Mouse (Mus musculus) neural tube, embryonic 13.5 days (tissue): Measurements from ENCODE around the gene Cpeb1. TPM values are rescaled to one million over a fixed set of nuclear protein-coding genes. Genes with fewer than 3 reads are reported as not detected.

Source experiments
- ATAC-seq: fragments of 200-750 bp; cut with Nextera tagmentation; 2 replicates; pipeline ENCODE4 v1.8.0; 2017; ENCODE audit warnings: low read depth, mild to moderate bottlenecking, moderate TSS enrichment, moderate library complexity
- H3K27ac ChIP-seq: fragments of 300-500 bp; sonication (generic); replicated peaks from 2 replicates; pipeline ENCODE4 v1.5.1; 2015; ENCODE audit warnings: moderate library complexity, mild to moderate bottlenecking, inconsistent platforms
- H3K27me3 ChIP-seq: fragments of 300-500 bp; sonication (generic); 2 replicates; pipeline ENCODE4 v1.6.1; 2015; ENCODE audit warnings: mild to moderate bottlenecking, inconsistent platforms
- H3K36me3 ChIP-seq: fragments of 300-500 bp; sonication (generic); 2 replicates; pipeline ENCODE4 v1.6.1; 2015; ENCODE audit warnings: mild to moderate bottlenecking, inconsistent platforms
- H3K4me1 ChIP-seq: fragments of 300-500 bp; sonication (generic); replicated peaks from 2 replicates; pipeline ENCODE4 v1.6.1; 2015; ENCODE audit warnings: inconsistent platforms
- H3K4me2 ChIP-seq: fragments of 300-500 bp; sonication (generic); 2 replicates; pipeline ENCODE4 v1.6.1; 2015; ENCODE audit warnings: inconsistent platforms, mild to moderate bottlenecking, moderate library complexity
- H3K4me3 ChIP-seq: fragments of 300-500 bp; sonication (generic); 2 replicates; pipeline ENCODE4 v1.5.1; 2015; ENCODE audit warnings: mild to moderate bottlenecking, inconsistent platforms
- H3K9ac ChIP-seq: fragments of 300-500 bp; sonication (generic); 2 replicates; pipeline ENCODE4 v1.6.1; 2015; ENCODE audit warnings: moderate library complexity, mild to moderate bottlenecking, inconsistent platforms
- H3K9me3 ChIP-seq: fragments of 300-500 bp; sonication (generic); 2 replicates; pipeline ENCODE4 v1.6.1; 2016; ENCODE audit warnings: inconsistent platforms
- WGBS: fragments of 180-500 bp; shearing (Covaris S2); methylation state at CpG from one replicate; pipeline ENCODE4 v1.1.7; 2015; 5-methylcytosine and 5-hydroxymethylcytosine counted together
- polyA plus RNA-seq: library from polyadenylated mRNA; unstranded; fragments of >200 nt; fragmentation: Nextera tagmentation; extraction: Ambion mirVana; gene quantifications from 2 replicates; pipeline ENCODE4 v1.2.1, GENCODE M21; 2015

Cpeb1 gene
- polyA plus RNA-seq, 1 experiment from 2014 or later = 7.3 TPM

GRCm38 (mm10) chr7:81338522-81338873, 116.8 kb downstream of the Cpeb1 start:
- H3K4me2 ChIP-seq = no peak overlapping the region
- peaks cover 67% of the 10 kb centered on the region for H3K36me3 ChIP-seq
- H3K9me3 ChIP-seq = no peaks in the 10 kb centered on the region
- no peaks in the 10 kb centered on the region for H3K27me3 ChIP-seq
- H3K9ac ChIP-seq = no peak overlapping the region
- no peak overlapping the region for H3K4me3 ChIP-seq
- ATAC-seq = no peak
- WGBS = 90% methylated on average over 3 of the region's 3 CpGs
- peaks cover 31% of the 10 kb centered on the region for H3K4me1 ChIP-seq
- H3K27ac ChIP-seq = no peak overlapping the region

- ATAC-seq = no peak
Measured at GRCm38 (mm10) chr7:81337785-81338521, 117.3 kb downstream of the Cpeb1 start.

GRCm38 (mm10) chr7:81336432-81336786, 118.9 kb downstream of the Cpeb1 start:
- no peak overlapping the region for H3K4me3 ChIP-seq
- no peaks in the 10 kb centered on the region for H3K9me3 ChIP-seq
- H3K27ac ChIP-seq = peak overlapping the region; percentile 67; the same call in 1 of the 2 replicates
- H3K27me3 ChIP-seq = no peaks in the 10 kb centered on the region
- WGBS = 49% methylated on average over 8 of the region's 8 CpGs
- no peak for ATAC-seq
- H3K4me1 ChIP-seq = peaks cover 10% of the 10 kb centered on the region; the same call in 1 of the 2 replicates
- H3K36me3 ChIP-seq = peaks cover 59% of the 10 kb centered on the region
- no peak overlapping the region for H3K4me2 ChIP-seq
- H3K9ac ChIP-seq = no peak overlapping the region

More at GRCm38 (mm10) chr7:81337785-81338521, 117.3 kb downstream of the Cpeb1 start:
- Histone ChIP-seq H3K4me3 (no peak overlapping the region), H3K9ac (no peak overlapping the region), H3K9me3 (no peaks in the 10 kb centered on the region), H3K27me3 (no peaks in the 10 kb centered on the region), H3K4me2 (no peak overlapping the region), H3K27ac (no peak overlapping the region), H3K4me1 (peaks cover 25% of the 10 kb centered on the region), H3K36me3 (peaks cover 66% of the 10 kb centered on the region)
- 96% methylated on average over 21 of the region's 21 CpGs for WGBS

- Histone ChIP-seq H3K9ac (no peak overlapping the region), H3K4me3 (no peak overlapping the region), H3K36me3 (peaks cover 54% of the 10 kb centered on the region), H3K9me3 (no peaks in the 10 kb centered on the region), H3K27me3 (no peaks in the 10 kb centered on the region), H3K4me1 (peaks cover 7% of the 10 kb centered on the region; the same call in 1 of the 2 replicates), H3K4me2 (no peak overlapping the region), H3K27ac (peak overlapping the region; percentile 67)
- 59% methylated on average over 18 of the region's 18 CpGs for WGBS
- ATAC-seq = no peak; the same call in 1 of the 2 replicates
Measured at GRCm38 (mm10) chr7:81335705-81336431, 119.4 kb downstream of the Cpeb1 start.

GRCm38 (mm10) chr7:81331851-81332250, 123.4 kb downstream of the Cpeb1 start:
- Histone ChIP-seq H3K4me3 (no peak overlapping the region), H3K4me1 (peaks cover 7% of the 10 kb centered on the region; the same call in 1 of the 2 replicates), H3K27me3 (no peaks in the 10 kb centered on the region), H3K9ac (no peak overlapping the region), H3K36me3 (peaks cover 35% of the 10 kb centered on the region), H3K9me3 (no peaks in the 10 kb centered on the region), H3K27ac (no peak overlapping the region), H3K4me2 (no peak overlapping the region)
- 78% methylated on average over 7 of the region's 7 CpGs for WGBS
- no peak for ATAC-seq

- H3K4me3 ChIP-seq = no peak overlapping the region
- no peak overlapping the region for H3K4me2 ChIP-seq
- peaks cover 2% of the 10 kb centered on the region; the same call in 1 of the 2 replicates for H3K4me1 ChIP-seq
- no peaks in the 10 kb centered on the region for H3K9me3 ChIP-seq
- 16% methylated on average over 3 of the region's 3 CpGs for WGBS
- no peaks in the 10 kb centered on the region for H3K27me3 ChIP-seq
- H3K36me3 ChIP-seq = peaks cover 28% of the 10 kb centered on the region
- H3K9ac ChIP-seq = no peak overlapping the region
- ATAC-seq = no peak
- H3K27ac ChIP-seq = no peak overlapping the region
Measured at GRCm38 (mm10) chr7:81330767-81331166, 124.5 kb downstream of the Cpeb1 start.

- Histone ChIP-seq H3K4me2 (no peak overlapping the region), H3K9me3 (no peaks in the 10 kb centered on the region), H3K9ac (no peak overlapping the region), H3K27ac (no peak overlapping the region), H3K36me3 (peaks cover 24% of the 10 kb centered on the region), H3K27me3 (no peaks in the 10 kb centered on the region), H3K4me3 (no peak overlapping the region), H3K4me1 (no peaks in the 10 kb centered on the region)
- ATAC-seq = no peak
- WGBS = 86% methylated on average over 10 of the region's 10 CpGs
Measured at GRCm38 (mm10) chr7:81327661-81328060, 127.6 kb downstream of the Cpeb1 start.

GRCm38 (mm10) chr7:81326859-81327258, 128.4 kb downstream of the Cpeb1 start:
- Histone ChIP-seq H3K27ac (no peak overlapping the region), H3K4me2 (no peak overlapping the region), H3K9me3 (no peaks in the 10 kb centered on the region), H3K9ac (no peak overlapping the region), H3K27me3 (no peaks in the 10 kb centered on the region), H3K4me3 (no peak overlapping the region), H3K36me3 (peaks cover 19% of the 10 kb centered on the region), H3K4me1 (no peaks in the 10 kb centered on the region)
- 82% methylated on average over 6 of the region's 6 CpGs for WGBS
- no peak for ATAC-seq

GRCm38 (mm10) chr7:81326043-81326442, 129.2 kb downstream of the Cpeb1 start:
- H3K9ac ChIP-seq = no peak overlapping the region
- no peaks in the 10 kb centered on the region for H3K4me1 ChIP-seq
- H3K4me2 ChIP-seq = no peak overlapping the region
- WGBS = 90% methylated on average over 12 of the region's 12 CpGs
- no peaks in the 10 kb centered on the region for H3K27me3 ChIP-seq
- no peak overlapping the region for H3K27ac ChIP-seq
- H3K9me3 ChIP-seq = no peaks in the 10 kb centered on the region
- peaks cover 19% of the 10 kb centered on the region for H3K36me3 ChIP-seq
- H3K4me3 ChIP-seq = no peak overlapping the region
- ATAC-seq = no peak

GRCm38 (mm10) chr7:81321776-81322175, 133.5 kb downstream of the Cpeb1 start:
- Histone ChIP-seq H3K9me3 (no peaks in the 10 kb centered on the region), H3K4me1 (no peaks in the 10 kb centered on the region), H3K27ac (no peak overlapping the region), H3K27me3 (no peaks in the 10 kb centered on the region), H3K9ac (no peak overlapping the region), H3K36me3 (0 out of 2 replicates have a peak, but pooled peaks cover 4% of the 10 kb centered on the region), H3K4me2 (no peak overlapping the region), H3K4me3 (no peak overlapping the region)
- 66% methylated on average over 5 of the region's 5 CpGs for WGBS
- no peak for ATAC-seq

- 0 out of 2 replicates have a peak, but pooled peaks cover 4% of the 10 kb centered on the region for H3K36me3 ChIP-seq
- no peak for ATAC-seq
- WGBS = 88% methylated on average over 6 of the region's 6 CpGs
Measured at GRCm38 (mm10) chr7:81319749-81320148, 135.5 kb downstream of the Cpeb1 start.

GRCm38 (mm10) chr7:81315583-81315982, 139.7 kb downstream of the Cpeb1 start:
- 75% methylated on average over 8 of the region's 8 CpGs for WGBS
- no peak overlapping the region for H3K9ac ChIP-seq
- ATAC-seq = no peak
- no peaks in the 10 kb centered on the region for H3K36me3 ChIP-seq
- no peak overlapping the region for H3K4me3 ChIP-seq
- H3K9me3 ChIP-seq = no peaks in the 10 kb centered on the region
- H3K4me2 ChIP-seq = no peak overlapping the region
- no peak overlapping the region for H3K27ac ChIP-seq
- H3K27me3 ChIP-seq = no peaks in the 10 kb centered on the region
- no peaks in the 10 kb centered on the region for H3K4me1 ChIP-seq

More at GRCm38 (mm10) chr7:81319749-81320148, 135.5 kb downstream of the Cpeb1 start:
- Histone ChIP-seq H3K9me3 (no peaks in the 10 kb centered on the region), H3K4me3 (no peak overlapping the region), H3K27ac (no peak overlapping the region), H3K27me3 (no peaks in the 10 kb centered on the region), H3K9ac (no peak overlapping the region), H3K4me2 (no peak overlapping the region), H3K4me1 (no peaks in the 10 kb centered on the region)
